Mouse (Mus musculus) macrophage (primary cell): ENCODE results near the gene Gadd45b. TPM values are rescaled to one million over a fixed set of nuclear protein-coding genes. Genes with fewer than 3 reads are reported as not detected.

Experiments used
- H3K27ac ChIP-seq: fragments of 350-480 bp; formaldehyde crosslinking; 2 replicates; pipeline ENCODE4 v1.9.0; 2021
- H3K36me3 ChIP-seq: fragments of 350-480 bp; formaldehyde crosslinking; 2 replicates; pipeline ENCODE4 v1.9.0; 2021; ENCODE audit errors: inconsistent target
- H3K4me3 ChIP-seq: fragments of 350-480 bp; formaldehyde crosslinking; 2 replicates; pipeline ENCODE4 v1.9.0; 2021; ENCODE audit errors: inconsistent target
- H3K79me2 ChIP-seq: fragments of 350-480 bp; formaldehyde crosslinking; 2 replicates; pipeline ENCODE4 v1.9.0; 2021; ENCODE audit errors: inconsistent target
- WGBS: methylation state at CpG from one replicate; pipeline ENCODE4 v1.1.7; 2026; ENCODE audit warnings: inconsistent platforms; ENCODE audit not compliant: missing documents; 5-methylcytosine and 5-hydroxymethylcytosine counted together
- polyA plus RNA-seq: library from polyadenylated mRNA; stranded (reverse); fragments of 250-400 nt; gene quantifications from 3 replicates; pipeline ENCODE4 v1.2.4, GENCODE M21; 2018; ENCODE audit warnings: inconsistent platforms

Gadd45b gene
- polyA plus RNA-seq, 1 experiment from 2014 or later, result 89.8 TPM

DNA sequence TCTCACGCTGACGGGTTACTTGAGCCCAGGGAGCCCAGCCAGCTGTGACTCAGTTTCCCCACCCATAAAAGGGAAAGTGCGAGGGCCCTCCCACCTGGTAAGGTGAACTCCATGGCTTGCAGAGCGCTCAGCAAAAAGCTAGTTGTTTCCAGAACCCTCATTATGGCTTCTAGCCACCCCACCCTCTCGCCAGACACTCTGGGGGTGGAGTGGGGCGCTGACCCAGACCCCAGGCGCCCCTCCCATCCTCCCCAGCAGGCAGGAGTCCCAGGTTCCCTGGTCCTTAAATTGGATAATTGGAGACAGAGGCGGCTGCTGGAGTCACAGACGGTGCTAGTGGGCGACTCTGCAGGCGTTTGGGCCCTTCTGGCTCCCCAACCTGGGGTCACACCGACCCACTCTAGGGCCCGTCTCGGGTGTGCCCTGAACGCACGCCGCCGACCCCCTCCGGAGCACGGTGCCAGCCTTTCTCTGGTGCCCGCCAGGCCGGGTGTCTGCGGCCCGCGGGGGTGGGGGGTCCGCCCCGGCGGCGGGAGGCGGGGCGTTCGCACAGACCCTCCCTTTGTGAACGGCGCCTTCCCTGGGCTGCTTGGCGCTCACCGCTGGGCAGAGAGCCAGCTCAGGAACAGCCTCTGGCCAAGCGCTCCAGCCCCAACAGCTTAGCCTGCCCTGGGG is 6.4 kb downstream of the Gadd45b start:
- no peak overlapping the region for H3K27ac ChIP-seq
- no peak overlapping the region for H3K4me3 ChIP-seq
- 23% methylated on average over 35 of the region's 37 CpGs for WGBS
- H3K36me3 ChIP-seq, result no peaks in the 10 kb centered on the region
- H3K79me2 ChIP-seq, result peaks cover 8% of the 10 kb centered on the region; the same call in 1 of the 2 replicates

DNA sequence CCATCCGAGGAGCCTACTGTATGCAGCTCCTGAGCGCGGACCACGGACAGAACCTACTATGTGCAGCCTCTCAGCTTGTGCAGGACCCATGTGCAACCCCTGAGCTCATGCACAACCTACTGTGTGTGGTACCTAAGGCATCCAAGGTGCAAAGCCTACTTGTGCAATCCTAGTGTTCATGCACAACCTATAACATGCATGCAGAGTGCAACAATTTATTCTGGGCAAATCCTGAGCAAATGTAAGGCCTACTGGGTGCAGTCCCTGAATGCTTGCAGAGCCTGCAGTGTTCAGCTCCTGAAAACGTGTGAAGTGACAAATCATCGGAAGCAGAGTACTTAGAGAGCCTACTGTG is 6.9 kb downstream of the Gadd45b start:
- Histone ChIP-seq H3K27ac (no peak overlapping the region), H3K4me3 (no peak overlapping the region), H3K79me2 (peaks cover 2% of the 10 kb centered on the region; the same call in 1 of the 2 replicates), H3K36me3 (no peaks in the 10 kb centered on the region)
- 41% methylated on average over 6 of the region's 6 CpGs for WGBS

DNA sequence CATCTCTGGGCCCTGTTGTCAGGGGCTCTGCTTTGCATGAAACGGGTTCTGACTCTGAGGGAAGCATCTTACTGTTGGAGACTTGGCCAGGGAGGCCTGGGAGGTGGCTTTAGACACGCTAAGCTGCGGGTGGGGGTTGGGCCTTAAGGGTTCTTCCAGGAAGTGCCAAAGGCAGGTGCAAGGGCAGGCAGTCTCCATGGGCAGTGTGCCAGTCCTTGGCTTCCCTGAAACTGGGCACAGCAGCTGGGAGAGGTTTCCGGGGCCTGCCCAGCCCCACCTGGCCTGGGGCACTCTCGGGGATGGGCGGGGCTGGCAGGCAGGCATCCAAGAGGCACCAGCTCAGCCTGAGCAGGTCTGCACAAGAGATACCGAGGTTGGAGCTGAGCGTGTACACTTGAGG is 7.8 kb downstream of the Gadd45b start:
- H3K4me3 ChIP-seq, result no peak overlapping the region
- WGBS, result 49% methylated on average over 8 of the region's 8 CpGs
- no peak overlapping the region for H3K27ac ChIP-seq
- no peaks in the 10 kb centered on the region for H3K36me3 ChIP-seq
- no peaks in the 10 kb centered on the region; the same call in 1 of the 2 replicates for H3K79me2 ChIP-seq

GRCm38 (mm10) chr10:80938831-80939550 is 9.1 kb downstream of the Gadd45b start:
- no peaks in the 10 kb centered on the region for H3K79me2 ChIP-seq
- no peak overlapping the region for H3K27ac ChIP-seq
- H3K4me3 ChIP-seq, result no peak overlapping the region
- WGBS, result 51% methylated on average over 15 of the region's 15 CpGs
- no peaks in the 10 kb centered on the region for H3K36me3 ChIP-seq

GRCm38 (mm10) chr10:80939671-80940070 is 9.8 kb downstream of the Gadd45b start:
- no peak overlapping the region for H3K4me3 ChIP-seq
- no peaks in the 10 kb centered on the region for H3K36me3 ChIP-seq
- H3K79me2 ChIP-seq, result no peaks in the 10 kb centered on the region
- H3K27ac ChIP-seq, result peak overlapping the region; percentile 62
- 5% methylated on average over 28 of the region's 28 CpGs for WGBS

DNA sequence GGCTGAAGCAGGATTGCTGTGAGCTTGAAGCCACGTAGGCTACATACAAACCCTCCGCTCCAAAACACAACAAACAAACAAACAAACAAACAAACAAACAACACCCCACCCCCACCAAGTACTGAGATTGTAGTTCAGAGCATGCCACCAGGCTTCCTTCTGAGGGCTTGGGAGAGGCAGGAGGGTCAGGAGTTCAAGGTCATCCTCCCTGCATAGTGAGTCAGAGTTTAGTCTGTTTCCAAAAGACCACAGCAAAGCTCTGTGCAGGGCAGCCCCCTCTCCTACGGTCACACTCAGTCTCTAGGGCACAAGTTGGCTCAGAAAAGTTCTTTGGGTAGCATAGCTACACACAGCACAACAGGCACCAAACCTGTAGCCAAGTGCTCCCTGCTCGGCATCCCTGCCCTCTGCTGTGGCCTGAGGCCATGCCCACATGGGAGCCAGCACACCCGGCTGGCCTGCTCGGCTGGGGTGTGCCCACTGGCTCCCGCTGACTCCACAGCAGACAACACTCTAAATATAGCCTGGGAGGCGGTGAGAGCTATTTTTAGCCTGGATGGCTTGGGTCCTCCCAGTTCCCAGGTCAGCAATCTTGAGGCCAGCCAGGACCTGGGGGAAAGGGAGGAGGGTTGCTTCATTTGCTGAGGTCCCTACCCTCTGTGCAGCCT is 10.6 kb downstream of the Gadd45b start:
- no peaks in the 10 kb centered on the region for H3K79me2 ChIP-seq
- peak overlapping the region; percentile 62 for H3K27ac ChIP-seq
- WGBS, result 25% methylated on average over 8 of the region's 8 CpGs
- H3K36me3 ChIP-seq, result no peaks in the 10 kb centered on the region
- no peak overlapping the region for H3K4me3 ChIP-seq

GRCm38 (mm10) chr10:80940988-80941347 is 11.1 kb downstream of the Gadd45b start:
- 8% methylated on average over 2 of the region's 2 CpGs for WGBS

GRCm38 (mm10) chr10:80942919-80943318 is 13.0 kb downstream of the Gadd45b start:
- peak overlapping the region; percentile 17; the same call in 1 of the 2 replicates for H3K27ac ChIP-seq
- H3K4me3 ChIP-seq, result no peak overlapping the region
- H3K79me2 ChIP-seq, result no peaks in the 10 kb centered on the region
- no peaks in the 10 kb centered on the region for H3K36me3 ChIP-seq
- 5% methylated on average over 8 of the region's 8 CpGs for WGBS

More at GRCm38 (mm10) chr10:80940988-80941347, 11.1 kb downstream of the Gadd45b start:
- H3K4me3 ChIP-seq, result no peak overlapping the region
- H3K79me2 ChIP-seq, result no peaks in the 10 kb centered on the region
- H3K27ac ChIP-seq, result peak overlapping the region; percentile 62
- H3K36me3 ChIP-seq, result no peaks in the 10 kb centered on the region

- no peak overlapping the region for H3K27ac ChIP-seq
- 94% methylated on average over 9 of the region's 9 CpGs for WGBS
Measured at GRCm38 (mm10) chr10:80943701-80944100, 13.8 kb downstream of the Gadd45b start.

DNA sequence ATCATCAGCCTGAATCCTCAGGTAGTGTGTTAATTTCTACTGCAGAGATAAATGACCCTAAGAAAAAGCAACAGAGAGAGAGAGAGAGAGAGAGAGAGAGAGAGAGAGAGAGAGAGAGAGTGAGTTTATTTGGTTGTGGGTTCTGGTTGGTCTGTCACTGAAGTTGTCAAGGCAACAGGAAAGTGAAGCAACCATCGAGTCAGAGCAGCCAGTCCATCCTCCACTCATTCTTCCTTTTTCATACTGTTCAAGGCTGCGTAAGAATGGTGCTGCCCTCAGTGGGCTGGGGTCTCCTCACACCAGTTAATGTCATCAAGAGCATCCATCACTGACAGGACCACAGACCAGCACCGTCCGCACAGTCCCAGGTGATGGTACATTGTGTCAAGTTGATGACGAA is 14.4 kb downstream of the Gadd45b start:
- Histone ChIP-seq H3K36me3 (no peaks in the 10 kb centered on the region), H3K79me2 (no peaks in the 10 kb centered on the region), H3K4me3 (no peak overlapping the region), H3K27ac (no peak overlapping the region)
- 64% methylated on average over 5 of the region's 5 CpGs for WGBS

More at GRCm38 (mm10) chr10:80943701-80944100, 13.8 kb downstream of the Gadd45b start:
- H3K36me3 ChIP-seq, result no peaks in the 10 kb centered on the region
- H3K79me2 ChIP-seq, result no peaks in the 10 kb centered on the region
- H3K4me3 ChIP-seq, result no peak overlapping the region

DNA sequence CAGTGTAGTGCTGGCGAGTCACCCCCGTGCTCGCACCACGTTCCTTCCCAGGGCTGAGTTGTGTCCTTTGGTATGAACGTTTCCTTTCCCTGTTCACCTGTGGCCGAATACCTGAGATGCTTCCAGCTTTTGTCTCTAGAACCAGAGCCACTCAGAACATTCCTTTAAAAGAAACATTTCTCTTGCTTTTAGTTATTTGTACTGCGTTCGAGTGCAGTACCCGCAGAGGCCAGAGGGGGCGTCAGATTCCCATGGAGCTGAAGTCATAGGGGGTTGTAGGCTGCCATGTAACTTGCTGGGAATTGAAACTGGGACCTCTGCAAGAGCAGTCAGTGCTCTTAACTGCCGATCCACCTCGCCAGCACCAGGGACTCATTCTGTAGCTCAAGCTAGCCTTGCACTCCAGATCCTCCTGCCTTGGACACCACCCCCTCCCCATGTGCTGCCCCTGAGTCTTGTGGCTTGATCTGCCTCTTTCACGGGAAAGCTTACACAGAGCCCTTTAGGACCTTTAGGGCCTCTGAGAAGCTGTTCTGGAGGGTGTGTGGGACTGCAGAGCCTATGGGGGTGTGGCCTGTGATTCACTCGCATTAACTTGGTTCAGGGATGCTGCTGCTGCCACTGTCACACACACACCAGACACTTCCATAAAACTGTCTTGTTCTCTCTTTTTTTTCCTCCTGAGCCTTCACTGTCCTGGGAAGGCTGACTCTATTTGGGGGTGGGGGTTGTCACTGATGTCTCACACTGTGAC is 17.0 kb downstream of the Gadd45b start:
- Histone ChIP-seq H3K36me3 (no peaks in the 10 kb centered on the region), H3K79me2 (no peaks in the 10 kb centered on the region), H3K4me3 (no peak overlapping the region), H3K27ac (no peak overlapping the region)
- WGBS, result 77% methylated on average over 12 of the region's 14 CpGs

DNA sequence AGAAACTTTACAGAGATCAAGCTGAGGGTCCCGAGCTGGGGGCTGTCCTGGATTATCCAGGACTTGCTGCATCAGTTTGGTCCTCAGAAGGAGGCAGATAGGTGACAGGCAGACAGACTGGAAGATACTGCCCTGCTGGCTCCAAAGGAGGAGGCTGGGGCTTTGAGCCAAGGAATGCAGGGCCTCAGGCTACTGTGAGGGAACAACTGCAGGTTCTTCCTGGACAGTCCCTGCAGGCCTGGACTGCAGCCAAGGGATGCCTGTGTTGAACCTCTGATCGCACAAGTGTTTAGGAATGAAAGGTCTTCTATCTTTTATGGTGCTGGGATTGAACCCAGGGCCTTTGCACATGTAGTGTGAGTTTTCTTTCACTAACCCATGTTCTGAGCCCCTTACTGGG is 17.9 kb downstream of the Gadd45b start:
- H3K36me3 ChIP-seq, result no peaks in the 10 kb centered on the region

GRCm38 (mm10) chr10:80948570-80948969 is 18.7 kb downstream of the Gadd45b start:
- no peak overlapping the region for H3K4me3 ChIP-seq
- no peaks in the 10 kb centered on the region for H3K79me2 ChIP-seq
- 28% methylated on average over 6 of the region's 6 CpGs for WGBS
- H3K27ac ChIP-seq, result no peak overlapping the region
- H3K36me3 ChIP-seq, result no peaks in the 10 kb centered on the region

More for the DNA sequence above, 17.9 kb downstream of the Gadd45b start:
- 85% methylated on average over 2 of the region's 2 CpGs for WGBS
- Histone ChIP-seq H3K4me3 (no peak overlapping the region), H3K79me2 (no peaks in the 10 kb centered on the region), H3K27ac (no peak overlapping the region)

GRCm38 (mm10) chr10:80949081-80949480 is 19.2 kb downstream of the Gadd45b start:
- Histone ChIP-seq H3K79me2 (no peaks in the 10 kb centered on the region), H3K4me3 (no peak overlapping the region), H3K36me3 (no peaks in the 10 kb centered on the region), H3K27ac (no peak overlapping the region)
- 72% methylated on average over 3 of the region's 3 CpGs for WGBS
